Mouse (Mus musculus): ENCODE results near the gene Olfr576. TPM values are rescaled to one million over a fixed set of nuclear protein-coding genes. Genes with fewer than 3 reads are reported as not detected.

Gene Olfr576
- total RNA-seq, 2 experiments from 2014 or later, result not detected

DNA sequence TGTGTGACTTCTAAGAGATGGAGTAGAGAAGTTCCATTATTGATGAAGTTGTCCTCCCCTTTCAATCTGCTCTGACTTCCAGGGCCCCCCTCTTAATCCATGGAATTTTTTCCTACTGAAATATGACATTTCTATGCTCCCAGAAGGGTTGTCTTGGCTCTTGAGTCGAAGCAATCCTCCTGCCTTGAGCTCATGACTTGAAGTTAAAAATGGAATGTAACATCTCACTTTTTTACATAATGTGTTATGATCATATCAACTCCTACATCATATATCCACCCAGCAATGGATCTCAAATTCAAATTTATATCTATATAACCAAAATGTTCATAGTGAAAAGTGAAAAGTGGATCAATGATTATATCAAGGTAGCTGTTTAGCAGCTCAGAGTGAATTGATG, 11.9 kb downstream of the Olfr576 start:
- intact Hi-C loops (cut with DNase I), result no loop called here
- Histone ChIP-seq H3K27ac (no peak overlapping the region), H3K4me3 (no peak overlapping the region)
- no peak for DNase-seq
- no peak for TF ChIP-seq CTCF (IDR thresholded peaks at IDR 0.05)

DNA sequence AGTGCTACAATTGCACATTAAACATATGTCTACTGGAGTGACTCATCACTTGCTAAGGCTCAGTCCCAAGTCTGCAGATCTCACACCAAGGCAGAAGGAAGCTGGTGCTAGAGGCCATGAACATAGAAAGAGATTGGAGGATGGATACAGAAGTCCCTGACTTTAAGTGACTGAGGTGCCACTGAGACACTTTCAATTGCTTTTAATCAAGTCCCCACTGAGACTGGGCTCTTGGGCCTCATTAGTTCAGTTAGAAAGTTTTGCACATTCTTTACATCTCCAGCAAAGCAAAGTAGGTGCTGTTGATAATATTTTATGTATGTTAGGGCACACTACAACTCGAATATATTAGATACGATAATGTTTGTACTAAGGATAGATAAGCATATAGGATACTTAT, 13.4 kb downstream of the Olfr576 start, which contains the start of gene Olfr577:
Gene Olfr577 (minus strand): TSS at position 101 of the 400 bp plus-strand sequence.
- TF ChIP-seq CTCF (IDR thresholded peaks at IDR 0.05), result no peak
- Histone ChIP-seq H3K27ac (no peak within 1 kb of the TSS), H3K4me3 (no peak within 1 kb of the TSS)
- DNase-seq, result no peak
- intact Hi-C loops (cut with DNase I), result no loop called here

DNA sequence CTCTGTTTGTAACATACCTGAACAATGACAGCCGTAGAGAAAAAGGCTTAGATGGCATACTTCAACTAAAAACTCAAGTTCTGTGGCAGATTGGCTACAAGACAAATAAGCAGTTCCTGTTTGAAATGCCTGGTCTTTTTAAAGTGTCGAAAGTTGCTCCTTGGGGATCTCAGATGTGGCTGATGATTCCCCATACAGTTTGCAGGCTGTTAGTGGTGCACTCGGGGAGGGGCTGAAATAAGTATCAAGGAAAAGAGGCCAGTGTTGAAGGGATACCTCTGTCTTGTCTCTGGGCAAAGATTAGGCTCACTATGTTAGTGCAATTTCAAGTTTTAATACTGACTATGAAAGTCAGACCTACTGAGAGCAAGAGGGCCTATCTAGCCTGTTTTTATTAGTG, 26.8 kb downstream of the Olfr576 start, which contains the start of gene Olfr578:
Gene Olfr578 (minus strand): TSS at position 101 of the 400 bp plus-strand sequence.
- DNase-seq, result no peak
- H3K27ac ChIP-seq, result no peak within 1 kb of the TSS
- intact Hi-C loops (cut with DNase I), result no loop called here
- no peak for TF ChIP-seq CTCF (IDR thresholded peaks at IDR 0.05)
- no peak within 1 kb of the TSS for H3K4me3 ChIP-seq

Other genes with a start within 250 kb of the Olfr576 start
- gene Olfr33, start 243.6 kb upstream of the Olfr576 start, total RNA-seq (2021), result not detected
- gene Olfr559, start 235.2 kb upstream of the Olfr576 start, total RNA-seq (2021), result not detected
- gene Olfr560, start 203.3 kb upstream of the Olfr576 start, total RNA-seq (2021), result not detected
- gene Olfr78, start 203.2 kb upstream of the Olfr576 start, total RNA-seq (2021), result under 1 TPM; 0.33 to 0.61 TPM
- not detected for gene Olfr561, start 191.4 kb upstream of the Olfr576 start, total RNA-seq (2021)
- not detected for gene Olfr564, start 159.2 kb upstream of the Olfr576 start, total RNA-seq (2021)
- not detected for gene Olfr566, start 103.9 kb upstream of the Olfr576 start, total RNA-seq (2021)
- gene Olfr568, start 85.5 kb upstream of the Olfr576 start, total RNA-seq (2021), result not detected
- gene Olfr569, start 71.8 kb upstream of the Olfr576 start, total RNA-seq (2021), result not detected
- gene Olfr570, start 68.1 kb upstream of the Olfr576 start, total RNA-seq (2021), result not detected
- gene Olfr571, start 45.1 kb upstream of the Olfr576 start, total RNA-seq (2021), result not detected
- not detected for gene Olfr572, start 38.3 kb upstream of the Olfr576 start, total RNA-seq (2021)
- gene Olfr573-ps1, start 20.1 kb upstream of the Olfr576 start, total RNA-seq (2021), result not detected
- not detected for gene Olfr574, start 14.2 kb upstream of the Olfr576 start, total RNA-seq (2021)
- not detected for gene Olfr575, start 3.9 kb upstream of the Olfr576 start, total RNA-seq (2021)
- not detected for gene Olfr577, start 13.3 kb downstream of the Olfr576 start, total RNA-seq (2021)
- not detected for gene Olfr578, start 26.7 kb downstream of the Olfr576 start, total RNA-seq (2021)
- gene Olfr582, start 75.4 kb downstream of the Olfr576 start, total RNA-seq (2021), result not detected
- gene Olfr583, start 88.6 kb downstream of the Olfr576 start, total RNA-seq (2021), result not detected
- not detected for gene Olfr584, start 119.2 kb downstream of the Olfr576 start, total RNA-seq (2021)
- gene Olfr585, start 135.1 kb downstream of the Olfr576 start, total RNA-seq (2021), result not detected
- not detected for gene Olfr586, start 163.0 kb downstream of the Olfr576 start, total RNA-seq (2021)
- gene Olfr588-ps1, start 178.2 kb downstream of the Olfr576 start, total RNA-seq (2021), result not detected
- not detected for gene Olfr589, start 193.7 kb downstream of the Olfr576 start, total RNA-seq (2021)
- not detected for gene Olfr591, start 215.7 kb downstream of the Olfr576 start, total RNA-seq (2021)
- not detected for gene Olfr592, start 222.1 kb downstream of the Olfr576 start, total RNA-seq (2021)
- gene Olfr593, start 249.2 kb downstream of the Olfr576 start, total RNA-seq (2021), result not detected

Data from gastrocnemius, adult 2 months (tissue).